Mouse (Mus musculus): Measurements from ENCODE around the gene 6330409D20Rik. TPM values are rescaled to one million over a fixed set of nuclear protein-coding genes. Genes with fewer than 3 reads are reported as not detected.

Gene 6330409D20Rik
- total and polyA plus RNA-seq, 2 experiments from 2014 or later: 2.1 to 2.9 TPM

GRCm38 (mm10) chr2:32768661-32769285 is 28.0 kb upstream of the 6330409D20Rik start:
- Histone ChIP-seq H3K4me2 (ENCODE audit: low read depth) (no peak overlapping the region), H3K36me3 (ENCODE audit: insufficient read depth) (no peaks in the 10 kb centered on the region), H3K9ac (no peak overlapping the region), H3K4me3 (ENCODE audit: low read depth, low read length) (no peak overlapping the region), H3K27ac (ENCODE audit: low read depth, low read length) (no peak overlapping the region), H3K4me1 (ENCODE audit: insufficient read depth) (no peaks in the 10 kb centered on the region), H3K27me3 (ENCODE audit: insufficient read depth, low read length) (no peaks in the 10 kb centered on the region), H3K9me3 (ENCODE audit: low read length) (no peaks in the 10 kb centered on the region)
- ATAC-seq (no peak), DNase-seq (no peak)
- no peak for TF ChIP-seq CTCF (IDR thresholded peaks at IDR 0.05; ENCODE audit: low read depth)
- 51% methylated on average over 19 of the region's 19 CpGs for WGBS

GRCm38 (mm10) chr2:32767241-32767640 is 26.4 kb upstream of the 6330409D20Rik start:
- H3K4me1 ChIP-seq (ENCODE audit: insufficient read depth): no peaks in the 10 kb centered on the region
- DNase-seq: no peak

GRCm38 (mm10) chr2:32763353-32763752 is 22.5 kb upstream of the 6330409D20Rik start:
- Histone ChIP-seq H3K27ac (ENCODE audit: low read depth, low read length) (no peak overlapping the region), H3K27me3 (ENCODE audit: insufficient read depth, low read length) (no peaks in the 10 kb centered on the region), H3K4me1 (ENCODE audit: insufficient read depth) (0 out of 2 replicates have a peak, but pooled peaks cover under 1% of the 10 kb centered on the region), H3K4me3 (ENCODE audit: low read depth, low read length) (no peak overlapping the region), H3K4me2 (ENCODE audit: low read depth) (no peak overlapping the region), H3K9me3 (ENCODE audit: low read length) (no peaks in the 10 kb centered on the region), H3K36me3 (ENCODE audit: insufficient read depth) (peaks cover 34% of the 10 kb centered on the region), H3K9ac (no peak overlapping the region)
- peak; percentile 41 for TF ChIP-seq CTCF (IDR thresholded peaks at IDR 0.05; ENCODE audit: low read depth)
- ATAC-seq: no peak
- WGBS: 83% methylated on average over 3 of the region's 3 CpGs
- DNase-seq: no peak

More at GRCm38 (mm10) chr2:32767241-32767640, 26.4 kb upstream of the 6330409D20Rik start:
- TF ChIP-seq CTCF (IDR thresholded peaks at IDR 0.05; ENCODE audit: low read depth): no peak
- H3K9me3 ChIP-seq (ENCODE audit: low read length): no peaks in the 10 kb centered on the region
- H3K27ac ChIP-seq (ENCODE audit: low read depth, low read length): no peak overlapping the region
- H3K4me3 ChIP-seq (ENCODE audit: low read depth, low read length): no peak overlapping the region
- H3K4me2 ChIP-seq (ENCODE audit: low read depth): no peak overlapping the region
- peaks cover 13% of the 10 kb centered on the region for H3K36me3 ChIP-seq (ENCODE audit: insufficient read depth)
- H3K27me3 ChIP-seq (ENCODE audit: insufficient read depth, low read length): no peaks in the 10 kb centered on the region
- WGBS: 85% methylated on average over 12 of the region's 12 CpGs
- ATAC-seq: no peak
- H3K9ac ChIP-seq: no peak overlapping the region

- WGBS: 69% methylated on average over 4 of the region's 4 CpGs
- TF ChIP-seq CTCF (IDR thresholded peaks at IDR 0.05; ENCODE audit: low read depth): no peak
These were observed 21.0 kb upstream of the 6330409D20Rik start for GRCm38 (mm10) chr2:32761859-32762258.

GRCm38 (mm10) chr2:32761361-32761760 is 20.5 kb upstream of the 6330409D20Rik start:
- Histone ChIP-seq H3K4me2 (ENCODE audit: low read depth) (no peak overlapping the region), H3K9ac (no peak overlapping the region), H3K9me3 (ENCODE audit: low read length) (no peaks in the 10 kb centered on the region), H3K27ac (ENCODE audit: low read depth, low read length) (no peak overlapping the region), H3K27me3 (ENCODE audit: insufficient read depth, low read length) (no peaks in the 10 kb centered on the region), H3K4me3 (ENCODE audit: low read depth, low read length) (no peak overlapping the region), H3K4me1 (ENCODE audit: insufficient read depth) (peaks cover 8% of the 10 kb centered on the region), H3K36me3 (ENCODE audit: insufficient read depth) (peaks cover 34% of the 10 kb centered on the region)
- 89% methylated on average over 14 of the region's 14 CpGs for WGBS
- no peak for TF ChIP-seq CTCF (IDR thresholded peaks at IDR 0.05; ENCODE audit: low read depth)
- ATAC-seq (no peak), DNase-seq (no peak)

More at GRCm38 (mm10) chr2:32761859-32762258, 21.0 kb upstream of the 6330409D20Rik start:
- H3K9me3 ChIP-seq (ENCODE audit: low read length): no peaks in the 10 kb centered on the region
- H3K4me2 ChIP-seq (ENCODE audit: low read depth): no peak overlapping the region
- H3K4me1 ChIP-seq (ENCODE audit: insufficient read depth): peaks cover 8% of the 10 kb centered on the region
- ATAC-seq (no peak), DNase-seq (no peak)
- no peak overlapping the region for H3K27ac ChIP-seq (ENCODE audit: low read depth, low read length)
- H3K4me3 ChIP-seq (ENCODE audit: low read depth, low read length): no peak overlapping the region
- no peaks in the 10 kb centered on the region for H3K27me3 ChIP-seq (ENCODE audit: insufficient read depth, low read length)
- H3K36me3 ChIP-seq (ENCODE audit: insufficient read depth): peaks cover 34% of the 10 kb centered on the region
- H3K9ac ChIP-seq: no peak overlapping the region

- Histone ChIP-seq H3K9me3 (ENCODE audit: low read length) (no peaks in the 10 kb centered on the region), H3K4me2 (ENCODE audit: low read depth) (no peak overlapping the region), H3K36me3 (ENCODE audit: insufficient read depth) (peaks cover 46% of the 10 kb centered on the region), H3K4me1 (ENCODE audit: insufficient read depth) (peaks cover 8% of the 10 kb centered on the region), H3K9ac (no peak overlapping the region), H3K27me3 (ENCODE audit: insufficient read depth, low read length) (no peaks in the 10 kb centered on the region), H3K4me3 (ENCODE audit: low read depth, low read length) (no peak overlapping the region), H3K27ac (ENCODE audit: low read depth, low read length) (no peak overlapping the region)
- WGBS: 88% methylated on average over 2 of the region's 2 CpGs
- DNase-seq (no peak), ATAC-seq (no peak)
- TF ChIP-seq CTCF (IDR thresholded peaks at IDR 0.05; ENCODE audit: low read depth): no peak
These were observed 18.2 kb upstream of the 6330409D20Rik start for GRCm38 (mm10) chr2:32759001-32759400.

- H3K4me2 ChIP-seq (ENCODE audit: low read depth): peak overlapping the region; percentile 62; the same call in 1 of the 2 replicates
- TF ChIP-seq CTCF (IDR thresholded peaks at IDR 0.05; ENCODE audit: low read depth): no peak
- no peak for ATAC-seq
- H3K27ac ChIP-seq (ENCODE audit: low read depth, low read length): no peak overlapping the region
- DNase-seq: no peak
- no peak overlapping the region for H3K9ac ChIP-seq
- peaks cover 8% of the 10 kb centered on the region for H3K4me1 ChIP-seq (ENCODE audit: insufficient read depth)
- H3K36me3 ChIP-seq (ENCODE audit: insufficient read depth): peaks cover 50% of the 10 kb centered on the region
- H3K27me3 ChIP-seq (ENCODE audit: insufficient read depth, low read length): no peaks in the 10 kb centered on the region
- no peaks in the 10 kb centered on the region for H3K9me3 ChIP-seq (ENCODE audit: low read length)
- no peak overlapping the region for H3K4me3 ChIP-seq (ENCODE audit: low read depth, low read length)
- 83% methylated on average over 8 of the region's 8 CpGs for WGBS
These were observed 17.7 kb upstream of the 6330409D20Rik start for GRCm38 (mm10) chr2:32758503-32758902.

Measured in forebrain, postnatal 0 days (tissue).